Mouse (Mus musculus) heart, embryonic 15.5 days (tissue): ENCODE measurements around the gene Ggact. TPM values are rescaled to one million over a fixed set of nuclear protein-coding genes. Genes with fewer than 3 reads are reported as not detected.

Experiments used
- ATAC-seq: fragments of 200-750 bp; cut with Nextera tagmentation; replicated peaks from 2 replicates; pipeline ENCODE4 v1.8.0; 2017; ENCODE audit warnings: low read depth, moderate TSS enrichment; ENCODE audit not compliant: insufficient number of reproducible peaks, insufficient read depth, low FRiP score
- H3K27ac ChIP-seq: fragments of 300-500 bp; sonication (generic); 2 replicates; pipeline ENCODE4 v1.5.1; 2015; ENCODE audit warnings: mild to moderate bottlenecking, inconsistent platforms
- H3K27me3 ChIP-seq: fragments of 300-500 bp; sonication (generic); 2 replicates; pipeline ENCODE4 v1.6.1; 2015; ENCODE audit warnings: inconsistent platforms
- H3K36me3 ChIP-seq: fragments of 300-500 bp; sonication (generic); 2 replicates; pipeline ENCODE4 v1.6.1; 2015; ENCODE audit warnings: mild to moderate bottlenecking, inconsistent platforms
- H3K4me1 ChIP-seq: fragments of 300-500 bp; sonication (generic); replicated peaks from 2 replicates; pipeline ENCODE4 v1.6.1; 2015; ENCODE audit warnings: inconsistent platforms
- H3K4me2 ChIP-seq: fragments of 300-500 bp; sonication (generic); 2 replicates; pipeline ENCODE4 v1.6.1; 2015; ENCODE audit warnings: inconsistent platforms, mild to moderate bottlenecking, moderate library complexity
- H3K4me3 ChIP-seq: fragments of 300-500 bp; sonication (generic); 2 replicates; pipeline ENCODE4 v1.5.1; 2015; ENCODE audit warnings: mild to moderate bottlenecking, inconsistent platforms
- H3K9ac ChIP-seq: fragments of 300-500 bp; sonication (generic); 2 replicates; pipeline ENCODE4 v1.6.1; 2015; ENCODE audit warnings: mild to moderate bottlenecking, inconsistent platforms
- H3K9me3 ChIP-seq: fragments of 300-500 bp; sonication (generic); replicated peaks from 2 replicates; pipeline ENCODE4 v1.6.1; 2016; ENCODE audit warnings: inconsistent platforms
- WGBS: fragments of 180-500 bp; shearing (Covaris S2); methylation state at CpG from one replicate; pipeline ENCODE4 v1.1.7; 2015; ENCODE audit warnings: mixed read lengths; 5-methylcytosine and 5-hydroxymethylcytosine counted together
- polyA plus RNA-seq: library from polyadenylated mRNA; unstranded; fragments of >200 nt; fragmentation: Nextera tagmentation; extraction: Ambion mirVana; gene quantifications from 2 replicates; pipeline ENCODE4 v1.2.1, GENCODE M21; 2015

Ggact gene
- polyA plus RNA-seq, 1 experiment from 2014 or later = 15.0 TPM

GRCm38 (mm10) chr14:122912812-122913498, 602 bp downstream of the Ggact start:
- H3K9ac ChIP-seq = peak overlapping the region; percentile 69
- no peaks in the 10 kb centered on the region for H3K9me3 ChIP-seq
- peaks cover 12% of the 10 kb centered on the region for H3K4me1 ChIP-seq
- under 1% methylated on average over 53 of the region's 58 CpGs for WGBS
- H3K27ac ChIP-seq = peak overlapping the region; percentile 34; the same call in 1 of the 2 replicates
- peak overlapping the region; percentile 79 for H3K4me3 ChIP-seq
- H3K36me3 ChIP-seq = 0 out of 2 replicates have a peak, but pooled peaks cover 4% of the 10 kb centered on the region
- peak overlapping the region; percentile 94 for H3K4me2 ChIP-seq
- peak; percentile 75 for ATAC-seq
- no peaks in the 10 kb centered on the region for H3K27me3 ChIP-seq

DNA sequence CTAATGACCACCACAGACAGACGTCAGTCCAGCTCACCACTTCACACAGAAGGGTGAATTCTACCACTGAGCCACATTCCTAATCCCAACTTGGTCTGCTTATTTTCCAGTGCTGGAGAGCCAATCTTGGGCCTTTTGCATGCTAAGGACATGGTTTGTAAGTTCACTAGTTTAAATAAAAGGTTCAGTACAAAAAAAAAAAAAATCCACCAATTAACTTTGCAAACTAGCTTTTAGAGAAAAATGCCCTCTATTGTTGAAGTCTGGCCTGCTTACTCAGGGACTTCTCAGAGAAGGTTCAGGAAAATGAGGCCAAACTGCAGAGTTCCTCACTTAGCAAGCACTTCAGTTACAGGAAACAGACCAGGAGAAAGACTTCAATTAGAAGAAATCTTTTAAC, 1.4 kb downstream of the Ggact start:
- 67% methylated on average over 1 of the region's 1 CpGs for WGBS

GRCm38 (mm10) chr14:122911265-122911664, 2.3 kb downstream of the Ggact start:
- ATAC-seq = no peak

More for the DNA sequence above, 1.4 kb downstream of the Ggact start:
- Histone ChIP-seq H3K4me3 (peak overlapping the region; percentile 79), H3K4me2 (peak overlapping the region; percentile 94), H3K27ac (no peak overlapping the region), H3K9ac (no peak overlapping the region; the same call in 1 of the 2 replicates), H3K9me3 (no peaks in the 10 kb centered on the region), H3K36me3 (0 out of 2 replicates have a peak, but pooled peaks cover 4% of the 10 kb centered on the region), H3K27me3 (no peaks in the 10 kb centered on the region), H3K4me1 (peaks cover 12% of the 10 kb centered on the region)
- ATAC-seq = no peak

GRCm38 (mm10) chr14:122909368-122910091, 4.0 kb downstream of the Ggact start:
- no peak for ATAC-seq
- Histone ChIP-seq H3K36me3 (0 out of 2 replicates have a peak, but pooled peaks cover 4% of the 10 kb centered on the region), H3K4me2 (no peak overlapping the region), H3K4me1 (peaks cover 12% of the 10 kb centered on the region), H3K27me3 (no peaks in the 10 kb centered on the region), H3K9me3 (no peaks in the 10 kb centered on the region), H3K9ac (no peak overlapping the region), H3K4me3 (no peak overlapping the region), H3K27ac (no peak overlapping the region)
- 75% methylated on average over 5 of the region's 5 CpGs for WGBS

More at GRCm38 (mm10) chr14:122911265-122911664, 2.3 kb downstream of the Ggact start:
- no peak overlapping the region for H3K27ac ChIP-seq
- no peaks in the 10 kb centered on the region for H3K27me3 ChIP-seq
- 0 out of 2 replicates have a peak, but pooled peaks cover 4% of the 10 kb centered on the region for H3K36me3 ChIP-seq
- no peaks in the 10 kb centered on the region for H3K9me3 ChIP-seq
- no peak overlapping the region for H3K9ac ChIP-seq
- H3K4me3 ChIP-seq = no peak overlapping the region
- peaks cover 12% of the 10 kb centered on the region for H3K4me1 ChIP-seq
- H3K4me2 ChIP-seq = no peak overlapping the region

GRCm38 (mm10) chr14:122908075-122908474, 5.5 kb downstream of the Ggact start:
- H3K36me3 ChIP-seq = 0 out of 2 replicates have a peak, but pooled peaks cover 4% of the 10 kb centered on the region
- H3K4me2 ChIP-seq = no peak overlapping the region
- H3K27ac ChIP-seq = no peak overlapping the region
- no peaks in the 10 kb centered on the region for H3K9me3 ChIP-seq
- no peak overlapping the region for H3K9ac ChIP-seq
- peaks cover 18% of the 10 kb centered on the region for H3K4me1 ChIP-seq
- H3K4me3 ChIP-seq = no peak overlapping the region
- no peak for ATAC-seq
- H3K27me3 ChIP-seq = no peaks in the 10 kb centered on the region
- 90% methylated on average over 4 of the region's 4 CpGs for WGBS

DNA sequence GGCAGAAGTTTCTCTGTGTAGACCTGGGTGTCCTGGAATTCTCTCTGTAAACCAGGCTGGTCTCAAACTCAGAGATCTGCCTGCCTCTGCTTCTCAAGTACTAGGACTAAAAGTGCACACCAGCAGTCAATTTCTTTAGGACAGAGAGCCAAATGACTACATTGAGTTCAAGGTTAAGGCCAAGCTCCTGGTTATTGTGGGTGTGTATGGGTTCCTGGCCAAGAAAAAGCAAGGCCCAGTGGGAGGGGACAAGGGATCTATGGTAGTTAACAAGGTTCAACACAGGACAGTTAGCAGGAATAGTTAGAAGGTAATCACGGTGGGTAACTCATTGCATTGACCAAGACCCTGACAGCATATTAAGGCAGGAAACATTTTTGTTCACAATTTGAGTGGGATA, 8.6 kb downstream of the Ggact start:
- Histone ChIP-seq H3K36me3 (0 out of 2 replicates have a peak, but pooled peaks cover 4% of the 10 kb centered on the region), H3K4me1 (peaks cover 30% of the 10 kb centered on the region)

GRCm38 (mm10) chr14:122903923-122904351, 9.6 kb downstream of the Ggact start:
- Histone ChIP-seq H3K27me3 (no peaks in the 10 kb centered on the region), H3K27ac (no peak overlapping the region), H3K4me3 (no peak overlapping the region), H3K9ac (no peak overlapping the region), H3K36me3 (0 out of 2 replicates have a peak, but pooled peaks cover 4% of the 10 kb centered on the region), H3K9me3 (no peaks in the 10 kb centered on the region), H3K4me2 (no peak overlapping the region), H3K4me1 (peaks cover 27% of the 10 kb centered on the region)
- no peak for ATAC-seq
- WGBS = 64% methylated on average over 2 of the region's 2 CpGs

More for the DNA sequence above, 8.6 kb downstream of the Ggact start:
- no peaks in the 10 kb centered on the region for H3K27me3 ChIP-seq
- H3K9me3 ChIP-seq = no peaks in the 10 kb centered on the region
- no peak overlapping the region for H3K4me3 ChIP-seq
- no peak for ATAC-seq
- H3K4me2 ChIP-seq = no peak overlapping the region
- WGBS = 93% methylated on average over 1 of the region's 1 CpGs
- no peak overlapping the region for H3K27ac ChIP-seq
- no peak overlapping the region for H3K9ac ChIP-seq

DNA sequence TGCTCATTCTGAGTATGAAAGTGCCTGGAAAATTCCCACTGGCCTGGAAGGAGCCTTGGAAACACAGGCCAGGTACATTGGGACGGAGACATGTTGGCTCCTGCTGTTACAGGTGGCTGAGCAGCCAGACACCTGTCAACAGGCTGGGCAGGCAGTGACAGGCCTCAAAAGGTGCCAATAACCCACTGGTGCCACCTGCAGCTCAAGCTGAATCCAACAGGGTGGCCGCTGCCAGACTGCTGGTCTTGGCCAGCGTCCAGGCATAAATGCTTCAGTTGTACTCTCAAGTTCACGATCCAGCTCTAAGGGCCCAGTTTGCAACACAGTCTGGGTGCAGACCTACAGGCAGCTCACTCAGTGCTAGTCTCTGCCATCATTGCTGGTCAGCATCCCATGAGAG, 10.7 kb downstream of the Ggact start:
- no peak overlapping the region for H3K9ac ChIP-seq

GRCm38 (mm10) chr14:122902136-122902535, 11.4 kb downstream of the Ggact start:
- Histone ChIP-seq H3K4me3 (no peak overlapping the region), H3K9me3 (no peaks in the 10 kb centered on the region), H3K27me3 (no peaks in the 10 kb centered on the region), H3K36me3 (no peaks in the 10 kb centered on the region), H3K4me2 (no peak overlapping the region), H3K27ac (peak overlapping the region; percentile 71), H3K4me1 (peaks cover 27% of the 10 kb centered on the region), H3K9ac (no peak overlapping the region)
- no peak for ATAC-seq
- 39% methylated on average over 2 of the region's 2 CpGs for WGBS

More for the DNA sequence above, 10.7 kb downstream of the Ggact start:
- H3K36me3 ChIP-seq = no peaks in the 10 kb centered on the region
- 25% methylated on average over 4 of the region's 4 CpGs for WGBS
- no peak overlapping the region for H3K4me3 ChIP-seq
- H3K27me3 ChIP-seq = no peaks in the 10 kb centered on the region
- H3K4me2 ChIP-seq = no peak overlapping the region
- ATAC-seq = peak; percentile 91
- H3K27ac ChIP-seq = peak overlapping the region; percentile 71
- peaks cover 27% of the 10 kb centered on the region for H3K4me1 ChIP-seq
- no peaks in the 10 kb centered on the region for H3K9me3 ChIP-seq

GRCm38 (mm10) chr14:122901715-122902114, 11.8 kb downstream of the Ggact start:
- Histone ChIP-seq H3K4me1 (peaks cover 27% of the 10 kb centered on the region), H3K27ac (no peak overlapping the region), H3K27me3 (no peaks in the 10 kb centered on the region), H3K9ac (no peak overlapping the region), H3K36me3 (no peaks in the 10 kb centered on the region), H3K9me3 (no peaks in the 10 kb centered on the region), H3K4me2 (no peak overlapping the region), H3K4me3 (no peak overlapping the region)
- ATAC-seq = no peak
- WGBS = 81% methylated on average over 2 of the region's 2 CpGs

GRCm38 (mm10) chr14:122901177-122901576, 12.4 kb downstream of the Ggact start:
- Histone ChIP-seq H3K4me2 (no peak overlapping the region), H3K9ac (no peak overlapping the region), H3K4me3 (no peak overlapping the region), H3K4me1 (peaks cover 27% of the 10 kb centered on the region), H3K27me3 (no peaks in the 10 kb centered on the region), H3K9me3 (no peaks in the 10 kb centered on the region), H3K36me3 (no peaks in the 10 kb centered on the region), H3K27ac (no peak overlapping the region)
- 79% methylated on average over 3 of the region's 3 CpGs for WGBS
- ATAC-seq = no peak
